Mouse (Mus musculus) hindbrain, embryonic 14.5 days (tissue): ENCODE measurements around the gene Nkapd1. TPM values are rescaled to one million over a fixed set of nuclear protein-coding genes. Genes with fewer than 3 reads are reported as not detected.
"Not testable (repeated sequence)": the region's sequence is repeated elsewhere in the genome, so short reads cannot be mapped to it uniquely, and the experiment has no call there.

Experiments
- ATAC-seq: fragments of 200-750 bp; cut with Nextera tagmentation; 2 replicates; pipeline ENCODE4 v1.8.0; 2017; ENCODE audit warnings: moderate number of reproducible peaks, mild to moderate bottlenecking, moderate TSS enrichment, moderate library complexity; ENCODE audit not compliant: low FRiP score
- DNase-seq: peaks from one replicate; pipeline ENCODE4 v3.0.0-alpha.2; 2015; ENCODE audit warnings: low spot score
- H3K27ac ChIP-seq: fragments of 300-500 bp; sonication (generic); 2 replicates; pipeline ENCODE4 v1.5.1; 2014; ENCODE audit warnings: mild to moderate bottlenecking, moderate library complexity
- H3K27me3 ChIP-seq: fragments of 300-500 bp; sonication (generic); 2 replicates; pipeline ENCODE4 v1.6.1; 2014; ENCODE audit warnings: mild to moderate bottlenecking, low read length, mixed read lengths; ENCODE audit not compliant: control insufficient read depth, insufficient read depth
- H3K36me3 ChIP-seq: fragments of 300-500 bp; sonication (generic); replicated peaks from 2 replicates; pipeline ENCODE4 v1.6.1; 2014; ENCODE audit not compliant: control insufficient read depth, insufficient read depth
- H3K4me1 ChIP-seq: fragments of 300-500 bp; sonication (generic); replicated peaks from 2 replicates; pipeline ENCODE4 v1.6.1; 2014; ENCODE audit warnings: antibody characterized with exemption, low read length, mixed read lengths; ENCODE audit not compliant: control insufficient read depth, insufficient read depth
- H3K4me2 ChIP-seq: fragments of 300-500 bp; sonication (generic); replicated peaks from 2 replicates; pipeline ENCODE4 v1.6.1; 2014; ENCODE audit warnings: mild to moderate bottlenecking, moderate library complexity
- H3K4me3 ChIP-seq: fragments of 300-500 bp; sonication (generic); replicated peaks from 2 replicates; pipeline ENCODE4 v1.5.1; 2014; ENCODE audit warnings: mild to moderate bottlenecking, low read length
- H3K9ac ChIP-seq: fragments of 300-500 bp; sonication (generic); 2 replicates; pipeline ENCODE4 v1.6.1; 2014
- H3K9me3 ChIP-seq: fragments of 300-500 bp; sonication (generic); 2 replicates; pipeline ENCODE4 v1.6.1; 2016; ENCODE audit warnings: low read length; ENCODE audit not compliant: control insufficient read depth
- WGBS: fragments of 180-500 bp; shearing (Covaris S2); extraction: QIAGEN DNeasy Blood & Tissue Kit; methylation state at CpG from one replicate; pipeline ENCODE4 v1.1.7; 2014; 5-methylcytosine and 5-hydroxymethylcytosine counted together
- polyA plus RNA-seq: library from polyadenylated mRNA; unstranded; fragments of >200 nt; fragmentation: Nextera tagmentation; extraction: Ambion mirVana; gene quantifications from 2 replicates; pipeline ENCODE4 v1.2.1, GENCODE M21; 2014

Nkapd1 gene
- polyA plus RNA-seq, 1 experiment from 2014 or later, result 23.0 TPM

- H3K9me3 ChIP-seq, result no peaks in the 10 kb centered on the region
- H3K4me3 ChIP-seq, result no peak overlapping the region
- DNase-seq, result no peak
- ATAC-seq, result no peak
- no peak overlapping the region for H3K4me2 ChIP-seq
- 96% methylated on average over 11 of the region's 11 CpGs for WGBS
- no peak overlapping the region for H3K9ac ChIP-seq
- peaks cover 58% of the 10 kb centered on the region for H3K36me3 ChIP-seq
- H3K4me1 ChIP-seq, result no peaks in the 10 kb centered on the region
- no peaks in the 10 kb centered on the region for H3K27me3 ChIP-seq
- no peak overlapping the region for H3K27ac ChIP-seq
These were observed 17.0 kb upstream of the Nkapd1 start for GRCm38 (mm10) chr9:50634270-50634669.

GRCm38 (mm10) chr9:50633059-50633458, 15.8 kb upstream of the Nkapd1 start:
- H3K27ac ChIP-seq, result no peak overlapping the region
- no peak overlapping the region for H3K9ac ChIP-seq
- no peaks in the 10 kb centered on the region for H3K4me1 ChIP-seq
- H3K9me3 ChIP-seq, result no peaks in the 10 kb centered on the region
- no peaks in the 10 kb centered on the region for H3K27me3 ChIP-seq
- no peak for ATAC-seq
- H3K36me3 ChIP-seq, result peaks cover 46% of the 10 kb centered on the region
- DNase-seq, result no peak
- H3K4me3 ChIP-seq, result no peak overlapping the region
- no peak overlapping the region for H3K4me2 ChIP-seq
- WGBS, result 64% methylated on average over 2 of the region's 2 CpGs

GRCm38 (mm10) chr9:50632016-50632688, 14.9 kb upstream of the Nkapd1 start:
- ATAC-seq, result no peak
- 95% methylated on average over 6 of the region's 6 CpGs for WGBS

GRCm38 (mm10) chr9:50630903-50631302, 13.6 kb upstream of the Nkapd1 start:
- not testable (repeated sequence) for H3K4me2 ChIP-seq, H3K27me3 ChIP-seq, H3K27ac ChIP-seq, H3K4me3 ChIP-seq, H3K9ac ChIP-seq, DNase-seq, ATAC-seq, H3K4me1 ChIP-seq, H3K9me3 ChIP-seq
- H3K36me3 ChIP-seq, result peaks cover 24% of the 10 kb centered on the region
- WGBS, result 91% methylated on average over 6 of the region's 8 CpGs

More at GRCm38 (mm10) chr9:50632016-50632688, 14.9 kb upstream of the Nkapd1 start:
- Histone ChIP-seq H3K4me2 (no peak overlapping the region), H3K36me3 (peaks cover 37% of the 10 kb centered on the region), H3K27me3 (no peaks in the 10 kb centered on the region), H3K9me3 (no peaks in the 10 kb centered on the region), H3K4me3 (no peak overlapping the region), H3K4me1 (no peaks in the 10 kb centered on the region), H3K9ac (no peak overlapping the region), H3K27ac (no peak overlapping the region)
- DNase-seq, result no peak

- H3K36me3 ChIP-seq, result peaks cover 25% of the 10 kb centered on the region
- 61% methylated on average over 9 of the region's 9 CpGs for WGBS
- H3K27me3 ChIP-seq, result no peaks in the 10 kb centered on the region
- H3K4me3 ChIP-seq, result peak overlapping the region; percentile 99
- no peaks in the 10 kb centered on the region for H3K9me3 ChIP-seq
- ATAC-seq (no peak), DNase-seq (no peak)
- peak overlapping the region; percentile 95 for H3K4me2 ChIP-seq
- H3K4me1 ChIP-seq, result peaks cover 14% of the 10 kb centered on the region
- peak overlapping the region; percentile 94; the same call in 1 of the 2 replicates for H3K9ac ChIP-seq
- H3K27ac ChIP-seq, result no peak overlapping the region
These were observed 598 bp upstream of the Nkapd1 start for GRCm38 (mm10) chr9:50617794-50618330.

GRCm38 (mm10) chr9:50616161-50616560, 1.1 kb downstream of the Nkapd1 start:
- Histone ChIP-seq H3K9me3 (no peaks in the 10 kb centered on the region), H3K27me3 (no peaks in the 10 kb centered on the region), H3K4me2 (peak overlapping the region; percentile 95), H3K9ac (peak overlapping the region; percentile 94), H3K4me1 (peaks cover 14% of the 10 kb centered on the region), H3K27ac (peak overlapping the region; percentile 94; the same call in 1 of the 2 replicates), H3K36me3 (peaks cover 41% of the 10 kb centered on the region), H3K4me3 (peak overlapping the region; percentile 99)
- DNase-seq (no peak), ATAC-seq (no peak)
- WGBS, result 42% methylated on average over 11 of the region's 11 CpGs

GRCm38 (mm10) chr9:50612115-50612514, 5.1 kb downstream of the Nkapd1 start:
- Histone ChIP-seq H3K4me2 (no peak overlapping the region), H3K27me3 (no peaks in the 10 kb centered on the region), H3K9ac (no peak overlapping the region), H3K4me3 (no peak overlapping the region), H3K9me3 (no peaks in the 10 kb centered on the region), H3K36me3 (peaks cover 80% of the 10 kb centered on the region), H3K27ac (no peak overlapping the region), H3K4me1 (peaks cover 11% of the 10 kb centered on the region)
- whole genome bisulfite sequencing, result 87% methylated on average over 4 of the region's 4 CpGs
- no peak for DNase-seq
- no peak for ATAC-seq

- no peaks in the 10 kb centered on the region for H3K27me3 ChIP-seq
- peak overlapping the region; percentile 90 for H3K27ac ChIP-seq
- peak overlapping the region; percentile 91 for H3K4me3 ChIP-seq
- no peaks in the 10 kb centered on the region for H3K9me3 ChIP-seq
- peak overlapping the region; percentile 92 for H3K9ac ChIP-seq
- peak overlapping the region; percentile 98 for H3K4me2 ChIP-seq
- DNase-seq (no peak), ATAC-seq (no peak)
- WGBS, result 2% methylated on average over 6 of the region's 6 CpGs
- H3K4me1 ChIP-seq, result peaks cover 23% of the 10 kb centered on the region
- peaks cover 59% of the 10 kb centered on the region for H3K36me3 ChIP-seq
These were observed 12.9 kb downstream of the Nkapd1 start for GRCm38 (mm10) chr9:50604338-50604737.

GRCm38 (mm10) chr9:50603998-50604324, 13.3 kb downstream of the Nkapd1 start:
- no peak for DNase-seq
- ATAC-seq, result peak; percentile 89
- Histone ChIP-seq H3K4me2 (peak overlapping the region; percentile 98), H3K9ac (peak overlapping the region; percentile 92), H3K27me3 (no peaks in the 10 kb centered on the region), H3K9me3 (no peaks in the 10 kb centered on the region), H3K27ac (peak overlapping the region; percentile 90), H3K4me1 (peaks cover 23% of the 10 kb centered on the region), H3K36me3 (peaks cover 59% of the 10 kb centered on the region), H3K4me3 (peak overlapping the region; percentile 91)
- WGBS, result under 1% methylated on average over 24 of the region's 24 CpGs
